Mouse (Mus musculus) layer of hippocampus, adult 18-20 months (tissue): ENCODE measurements around the gene BC029722. TPM values are rescaled to one million over a fixed set of nuclear protein-coding genes. Genes with fewer than 3 reads are reported as not detected.
"Not testable (repeated sequence)": the region's sequence is repeated elsewhere in the genome, so short reads cannot be mapped to it uniquely, and the experiment has no call there.

ENCODE experiments used
- DNase-seq, 2 experiments: peaks; one replicate each; pipeline ENCODE4 v3.0.0; 2022; ENCODE audit warnings: low spot score in 2 of 2
- long read RNA-seq: library from polyadenylated mRNA; stranded (forward); transcript quantifications from one replicate; pipeline ENCODE4 v2.0.0, GENCODE M21; 2021
- total RNA-seq, 2 experiments: library from RNA; stranded (reverse); gene quantifications; 2 replicates each; pipeline ENCODE4 v1.2.3; 2021

Gene BC029722
- 10 to 100 TPM; 57.3 to 64.4 TPM for total RNA-seq
- long read RNA-seq, transcript BC029722-201 (2 exons, 1,615 nt), result major isoform, 6 of 15 reads
- long read RNA-seq, partial matches to known transcripts, result 0 of 15 reads
- long read RNA-seq, other reads (novel, unspliced or antisense), result 9 of 15 reads

DNA sequence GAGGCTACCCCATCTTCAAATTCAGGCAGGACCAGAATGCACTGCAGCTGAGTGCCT, at the start of gene BC029722:
BC029722 (minus strand) TSS at position 35 of the 57 bp plus-strand sequence.
- no peak for DNase-seq

- DNase-seq, result no peak
These were observed 49.1 kb upstream of the BC029722 start for GRCm38 (mm10) chr2:155868320-155868719.

GRCm38 (mm10) chr2:155863301-155863867, 44.2 kb upstream of the BC029722 start:
- no peak for DNase-seq

DNA sequence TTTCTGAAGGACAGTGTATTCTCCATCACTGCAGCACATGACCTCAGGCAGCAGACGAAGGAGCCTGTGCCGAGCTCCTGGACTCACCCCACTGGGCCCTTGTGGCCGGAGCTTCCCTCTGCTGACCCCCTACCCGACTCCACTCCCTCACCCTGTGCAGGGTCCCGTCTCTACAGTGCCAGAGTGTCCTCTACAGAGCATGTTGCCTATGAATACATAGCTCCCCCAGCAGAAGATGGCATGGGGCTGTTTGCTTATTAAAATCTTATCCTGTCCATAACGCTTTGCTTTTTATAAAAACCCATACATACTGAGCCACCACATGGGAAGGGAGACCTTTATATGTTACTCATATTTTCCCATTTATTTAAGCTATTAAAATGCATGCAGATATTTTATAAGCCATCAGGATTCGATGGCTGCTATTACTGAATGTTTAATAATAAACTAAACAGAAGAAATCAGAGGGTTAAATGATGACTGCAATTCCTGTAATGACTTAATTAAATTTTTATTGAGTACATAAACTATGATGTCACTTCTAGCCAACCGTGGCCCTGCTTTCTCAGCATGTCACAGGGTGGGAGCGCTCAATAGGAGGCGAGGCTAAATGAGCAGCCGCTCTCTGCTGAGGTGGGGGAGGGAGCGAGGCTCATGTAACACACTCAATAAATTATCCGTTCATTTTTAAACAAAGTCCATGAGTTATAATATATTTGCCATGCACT, 43.5 kb upstream of the BC029722 start:
- DNase-seq, result peak in 1 of 2 experiments; percentile 34

DNA sequence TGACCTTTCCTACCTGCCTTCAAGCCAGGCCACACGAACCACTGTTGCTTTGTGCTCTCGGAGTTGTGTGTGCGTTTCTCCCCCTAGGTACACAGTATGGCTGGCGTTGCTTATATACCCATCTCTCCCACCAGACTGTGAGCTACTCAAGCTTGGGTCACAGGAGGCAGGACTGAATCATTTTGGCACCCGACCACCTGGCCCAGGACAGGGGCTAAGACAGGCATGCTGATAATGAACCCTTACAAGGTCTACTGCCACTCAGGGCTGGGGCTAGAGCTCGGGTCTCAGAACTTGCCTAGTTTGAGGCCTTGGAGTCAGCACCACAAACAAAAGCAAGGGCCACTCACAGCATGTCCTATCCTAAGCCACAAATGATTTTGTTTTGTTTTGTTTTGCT, 42.4 kb upstream of the BC029722 start:
- DNase-seq, result no peak

- no peak for DNase-seq
These were observed 40.9 kb upstream of the BC029722 start for GRCm38 (mm10) chr2:155860102-155860501.

GRCm38 (mm10) chr2:155852536-155852935, 33.3 kb upstream of the BC029722 start:
- DNase-seq, result no peak

- no peak for DNase-seq
These were observed 30.9 kb upstream of the BC029722 start for GRCm38 (mm10) chr2:155850120-155850519.

DNA sequence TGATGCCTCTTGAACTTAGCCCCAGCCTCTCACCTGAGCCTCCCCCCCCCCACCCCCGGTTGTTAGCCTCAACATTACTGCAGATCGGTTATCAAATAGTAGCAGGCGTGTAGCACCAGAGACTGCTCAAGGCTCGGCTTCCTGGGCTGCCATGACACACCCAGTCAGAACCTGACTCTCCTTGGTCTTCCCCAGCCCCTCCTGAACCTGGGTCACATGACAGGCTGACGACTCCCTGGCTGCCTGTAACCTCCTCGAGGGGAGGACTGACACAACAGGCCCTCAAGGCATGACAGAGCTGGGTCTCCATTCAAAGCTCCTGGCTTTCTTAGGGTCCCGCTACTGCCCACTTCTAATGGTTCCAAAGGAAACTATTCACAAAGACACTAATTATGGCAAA, 30.2 kb upstream of the BC029722 start:
- DNase-seq, result no peak

- DNase-seq, result peak; percentile 54 to 86
These were observed 29.1 kb upstream of the BC029722 start for GRCm38 (mm10) chr2:155848291-155848690.

GRCm38 (mm10) chr2:155846930-155847329, 27.7 kb upstream of the BC029722 start:
- DNase-seq, result no peak

GRCm38 (mm10) chr2:155838961-155839360, 19.7 kb upstream of the BC029722 start:
- no peak for DNase-seq

- no peak for DNase-seq
These were observed 18.7 kb upstream of the BC029722 start for GRCm38 (mm10) chr2:155837961-155838360.

DNA sequence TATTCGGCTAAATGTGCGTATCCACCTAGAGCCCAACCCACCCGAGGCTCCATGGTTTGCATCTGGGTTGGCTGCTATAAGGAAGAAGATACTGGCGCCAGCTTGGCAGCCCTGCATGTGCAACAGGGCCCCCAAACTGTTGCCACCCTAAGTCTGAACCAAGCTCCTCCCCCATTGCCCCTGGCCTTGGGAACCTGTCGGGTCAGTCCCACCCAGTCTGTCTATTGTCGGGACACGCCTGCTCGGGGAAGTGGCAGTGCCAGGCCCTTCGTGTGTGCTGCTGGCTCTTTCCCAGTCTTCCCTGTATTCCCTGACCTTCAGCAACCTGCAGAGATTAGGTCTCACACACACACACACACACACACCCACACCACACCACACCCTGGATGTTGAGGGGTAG, 15.5 kb upstream of the BC029722 start, which contains the start of gene Fam83c:
Fam83c (minus strand) TSS at position 123 of the 400 bp plus-strand sequence.
- DNase-seq, result no peak

GRCm38 (mm10) chr2:155832087-155832486, 12.9 kb upstream of the BC029722 start:
- not testable (repeated sequence) for DNase-seq

DNA sequence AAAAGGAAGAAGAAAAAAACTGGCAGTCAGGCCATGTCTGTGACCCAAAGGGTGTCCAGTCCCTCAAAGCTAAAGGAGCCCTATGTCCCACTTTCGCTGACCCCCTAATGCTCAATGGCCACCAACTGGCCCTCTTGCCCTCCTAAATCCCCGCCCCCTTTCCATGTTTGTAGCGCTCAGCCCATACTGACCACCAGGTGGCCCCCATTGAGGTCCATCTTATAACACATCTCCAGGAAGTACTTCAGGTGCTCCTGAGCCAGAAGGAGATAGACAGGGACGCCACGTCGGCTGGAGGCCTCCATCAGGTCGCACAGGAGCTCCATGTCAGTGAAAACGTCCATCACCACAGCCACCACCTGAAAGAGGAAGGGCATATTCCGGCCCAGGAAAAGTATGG, 12.1 kb upstream of the BC029722 start:
- DNase-seq, result no peak

DNA sequence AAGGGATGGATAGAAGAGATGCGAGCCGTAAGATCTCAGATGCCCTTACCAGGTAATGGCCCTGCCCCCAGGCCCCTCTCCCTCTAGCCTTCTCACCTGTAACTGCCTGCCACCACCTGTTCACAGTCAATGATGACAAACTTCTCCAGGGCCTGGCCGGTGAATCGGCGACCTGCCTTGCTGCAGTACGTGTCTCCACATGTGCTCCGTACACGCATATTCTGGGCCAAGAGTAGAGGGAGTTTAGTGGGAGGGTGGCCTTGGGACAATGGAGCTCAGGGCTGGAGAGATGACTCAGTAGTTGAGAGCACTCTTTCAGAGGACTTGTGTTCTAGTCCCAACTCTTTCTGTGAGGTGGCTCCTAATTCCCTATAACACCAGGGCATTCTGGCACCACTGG, 11.6 kb upstream of the BC029722 start:
- no peak for DNase-seq

GRCm38 (mm10) chr2:155826630-155827424, 7.6 kb upstream of the BC029722 start, which contains the start of gene Eif6:
Eif6 (minus strand) TSS chr2:155826925.
- DNase-seq, result peak; percentile 79 to 81

DNA sequence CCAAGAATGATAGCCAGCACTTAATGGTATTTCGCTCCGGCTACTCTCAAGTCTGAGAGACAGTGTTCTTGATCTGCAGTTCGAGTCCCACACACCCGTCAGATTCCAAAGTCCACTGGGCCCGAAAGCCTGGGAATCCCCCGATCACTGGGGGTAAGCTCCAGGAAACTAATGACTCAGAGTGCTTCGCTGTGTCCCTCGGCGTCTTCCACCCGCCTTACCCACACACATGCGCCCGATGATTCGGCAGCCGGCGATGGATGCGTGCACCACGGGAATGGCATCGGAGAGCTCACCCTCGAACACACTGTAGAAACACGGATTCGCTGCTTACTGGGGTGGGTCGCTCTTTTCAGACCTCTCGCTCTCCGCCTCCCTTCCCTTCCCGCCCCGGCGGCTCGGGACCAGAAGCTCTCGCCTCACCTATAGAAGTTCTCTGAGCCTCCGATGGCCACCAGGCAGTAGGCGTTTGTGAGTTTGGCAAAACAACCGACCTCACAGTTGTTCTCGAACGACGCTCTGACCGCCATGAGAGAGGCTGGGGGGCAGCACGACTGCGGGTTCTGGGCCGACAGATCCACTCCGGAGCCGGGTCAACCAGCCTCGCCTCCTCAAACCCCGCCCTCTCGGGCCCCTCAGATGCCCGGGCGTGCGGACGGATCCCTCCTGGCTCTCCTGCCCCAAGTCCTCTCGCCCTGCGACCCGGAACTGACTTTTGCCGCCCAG, 6.8 kb upstream of the BC029722 start:
- no peak for DNase-seq

DNA sequence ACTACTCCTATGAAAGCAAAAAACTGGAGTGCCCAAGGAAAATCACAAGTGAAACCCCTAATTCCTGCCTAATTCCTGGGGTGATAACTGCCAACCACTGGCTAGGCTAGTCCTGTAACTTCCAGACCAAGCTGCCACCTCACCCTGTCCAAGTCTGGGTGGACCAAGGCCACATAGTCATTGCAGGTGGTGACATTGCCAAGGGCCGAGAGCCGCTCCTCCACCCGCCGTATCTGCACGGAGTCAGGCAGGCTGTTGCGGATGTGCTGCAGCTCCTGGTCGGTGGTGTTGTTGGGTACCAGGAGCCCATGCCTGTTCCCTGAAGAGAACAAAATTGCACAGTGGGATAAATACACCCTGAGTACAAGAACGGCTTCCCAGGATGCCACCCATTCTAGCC, 4.5 kb upstream of the BC029722 start:
- no peak for DNase-seq

DNA sequence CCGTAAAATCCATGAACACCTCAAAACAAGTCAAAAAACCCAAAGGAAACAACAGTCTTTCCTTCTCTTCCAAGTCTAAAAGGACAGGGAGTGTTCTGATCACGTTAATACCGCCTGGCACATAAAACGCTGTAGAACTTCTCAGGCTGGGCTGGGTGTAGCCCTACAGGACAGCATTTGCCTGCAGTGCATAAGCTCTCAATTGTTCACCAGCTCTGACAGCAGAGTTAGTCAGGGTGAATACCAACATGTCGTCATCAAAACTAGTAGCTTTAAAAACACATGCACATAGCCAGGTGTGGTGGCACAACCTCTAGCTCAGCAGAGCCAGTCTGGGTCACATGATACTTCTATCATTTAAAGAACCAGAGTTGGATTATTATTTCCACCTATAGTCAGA, 1.6 kb upstream of the BC029722 start:
- DNase-seq, result no peak
